Mouse (Mus musculus): ENCODE measurements at regions not wholly inside any gene's neighbourhood (a gene's known extent, or its start where the extent isn't known, plus 50 kb on each side); places are given as distances from the start of the nearest gene placed in this dataset.
A peak's percentile ranks its signal among the peaks of the same experiment; 100 is the strongest.

GRCm38 (mm10) chrX:47726285-47726684, 166.5 kb downstream of the Smarca1 start:
- H3K4me3 ChIP-seq: no peak overlapping the region
- no peak overlapping the region for H3K9ac ChIP-seq
- no peaks in the 10 kb centered on the region for H3K36me3 ChIP-seq (replicated peaks)
- H3K27me3 ChIP-seq (replicated peaks): no peaks in the 10 kb centered on the region
- H3K9me3 ChIP-seq: no peaks in the 10 kb centered on the region
- ATAC-seq (replicated peaks): no peak
- H3K4me1 ChIP-seq: no peaks in the 10 kb centered on the region
- H3K4me2 ChIP-seq: no peak overlapping the region
- no peak overlapping the region for H3K27ac ChIP-seq
- WGBS: 86% methylated on average over 2 of the region's 2 CpGs

- Histone ChIP-seq H3K9me3 (no peaks in the 10 kb centered on the region), H3K27me3 (replicated peaks) (no peaks in the 10 kb centered on the region), H3K36me3 (replicated peaks) (no peaks in the 10 kb centered on the region), H3K4me3 (no peak overlapping the region), H3K9ac (no peak overlapping the region), H3K4me1 (no peaks in the 10 kb centered on the region), H3K27ac (no peak overlapping the region), H3K4me2 (no peak overlapping the region)
- no peak for ATAC-seq (replicated peaks)
Observed at GRCm38 (mm10) chrX:47703080-47703479, 189.7 kb downstream of the Smarca1 start.

DNA sequence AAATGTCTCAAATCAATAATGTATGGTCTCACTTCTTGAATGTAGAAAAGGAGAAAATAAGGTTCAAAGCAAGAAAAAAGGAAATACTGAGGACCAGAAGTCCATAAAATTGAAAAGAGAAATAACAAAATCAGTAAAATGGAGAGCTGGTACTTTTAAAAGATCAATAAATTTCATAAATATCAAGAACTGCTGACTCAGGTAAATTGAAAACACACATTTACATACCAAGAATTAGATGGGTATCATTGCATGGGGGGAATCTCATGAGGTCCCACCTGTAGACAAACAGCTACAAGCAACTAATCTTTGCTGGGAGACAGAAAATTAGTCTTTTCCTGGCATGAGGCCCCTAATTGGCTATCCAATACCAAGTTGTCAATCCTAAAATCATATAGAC, 224.0 kb downstream of the Smarca1 start:
- H3K36me3 ChIP-seq (replicated peaks): no peaks in the 10 kb centered on the region
- no peaks in the 10 kb centered on the region for H3K4me1 ChIP-seq
- no peak overlapping the region for H3K9ac ChIP-seq
- H3K4me2 ChIP-seq: no peak overlapping the region
- no peak overlapping the region for H3K27ac ChIP-seq
- no peaks in the 10 kb centered on the region for H3K9me3 ChIP-seq
- no peak for ATAC-seq (replicated peaks)
- no peak overlapping the region for H3K4me3 ChIP-seq
- no peaks in the 10 kb centered on the region for H3K27me3 ChIP-seq (replicated peaks)

DNA sequence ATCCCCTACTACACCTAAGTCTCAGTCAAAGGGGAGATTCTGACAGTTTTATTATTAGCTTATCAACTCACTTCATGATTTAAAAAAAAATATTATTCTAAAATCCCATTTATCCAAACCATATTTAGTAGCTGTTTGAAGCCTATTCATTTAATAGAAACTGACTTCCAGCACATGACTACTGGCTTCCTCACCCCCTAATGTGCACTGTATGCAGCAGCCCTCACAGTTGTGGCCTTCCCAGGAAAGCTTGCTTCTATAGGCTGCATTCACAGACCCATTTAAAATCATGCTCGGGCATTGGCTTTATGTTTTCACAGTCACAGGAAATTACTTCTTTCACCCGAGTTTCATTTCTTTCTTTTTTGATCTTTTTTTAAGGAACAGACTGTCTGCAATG, 246.3 kb downstream of the Smarca1 start:
- H3K9me3 ChIP-seq: no peaks in the 10 kb centered on the region
- H3K4me2 ChIP-seq: no peak overlapping the region
- no peaks in the 10 kb centered on the region for H3K4me1 ChIP-seq
- no peak overlapping the region for H3K27ac ChIP-seq
- H3K27me3 ChIP-seq (replicated peaks): no peaks in the 10 kb centered on the region
- no peaks in the 10 kb centered on the region for H3K36me3 ChIP-seq (replicated peaks)
- ATAC-seq (replicated peaks): 0 out of 2 replicates have a peak, but pooled peaks have one; percentile 56
- WGBS: 30% methylated on average over 2 of the region's 2 CpGs
- no peak overlapping the region for H3K9ac ChIP-seq
- no peak overlapping the region for H3K4me3 ChIP-seq

GRCm38 (mm10) chrX:47641191-47641590, 251.6 kb downstream of the Smarca1 start:
- Histone ChIP-seq H3K4me3 (no peak overlapping the region), H3K27ac (no peak overlapping the region), H3K4me2 (no peak overlapping the region), H3K9me3 (no peaks in the 10 kb centered on the region), H3K4me1 (no peaks in the 10 kb centered on the region), H3K9ac (no peak overlapping the region), H3K27me3 (replicated peaks) (no peaks in the 10 kb centered on the region), H3K36me3 (replicated peaks) (no peaks in the 10 kb centered on the region)
- 32% methylated on average over 2 of the region's 2 CpGs for WGBS
- ATAC-seq (replicated peaks): no peak

GRCm38 (mm10) chrX:47638831-47639316, 253.9 kb downstream of the Smarca1 start:
- Histone ChIP-seq H3K27me3 (replicated peaks) (no peaks in the 10 kb centered on the region), H3K9ac (no peak overlapping the region), H3K36me3 (replicated peaks) (no peaks in the 10 kb centered on the region), H3K4me2 (no peak overlapping the region), H3K4me1 (no peaks in the 10 kb centered on the region), H3K9me3 (no peaks in the 10 kb centered on the region), H3K4me3 (no peak overlapping the region), H3K27ac (no peak overlapping the region)
- ATAC-seq (replicated peaks): no peak
- 73% methylated on average over 1 of the region's 1 CpGs for WGBS

GRCm38 (mm10) chrX:47622881-47623613, 269.7 kb downstream of the Smarca1 start:
- no peak overlapping the region for H3K27ac ChIP-seq
- no peak overlapping the region for H3K4me2 ChIP-seq
- WGBS: 88% methylated on average over 4 of the region's 4 CpGs
- H3K9me3 ChIP-seq: no peaks in the 10 kb centered on the region
- H3K4me1 ChIP-seq: no peaks in the 10 kb centered on the region
- ATAC-seq (replicated peaks): no peak
- no peak overlapping the region for H3K4me3 ChIP-seq
- no peak overlapping the region for H3K9ac ChIP-seq
- no peaks in the 10 kb centered on the region for H3K27me3 ChIP-seq (replicated peaks)
- no peaks in the 10 kb centered on the region for H3K36me3 ChIP-seq (replicated peaks)

DNA sequence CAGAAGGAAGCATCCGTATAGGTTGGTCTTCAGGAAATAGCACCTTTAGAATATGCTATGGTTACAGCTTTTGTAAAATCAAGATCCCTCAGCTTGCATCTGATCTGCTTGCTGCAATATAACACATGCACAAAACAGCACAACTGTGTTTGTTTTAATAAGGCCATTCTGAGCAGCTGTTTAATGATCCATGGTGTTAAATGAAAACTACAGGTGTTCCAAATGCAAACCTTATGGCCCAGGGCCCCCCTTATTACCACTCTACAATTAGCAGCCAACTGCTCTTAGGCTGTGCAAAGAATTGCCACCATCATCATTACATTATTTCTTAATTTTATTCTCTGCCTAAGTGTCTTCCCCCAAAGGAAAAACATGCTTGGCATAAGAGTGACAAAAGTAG, 280.4 kb downstream of the Smarca1 start:
- WGBS: 83% methylated on average over 1 of the region's 1 CpGs
- Histone ChIP-seq H3K27ac (no peak overlapping the region), H3K9me3 (no peaks in the 10 kb centered on the region), H3K9ac (no peak overlapping the region), H3K4me1 (no peaks in the 10 kb centered on the region), H3K36me3 (replicated peaks) (no peaks in the 10 kb centered on the region), H3K4me2 (no peak overlapping the region), H3K4me3 (no peak overlapping the region), H3K27me3 (replicated peaks) (no peaks in the 10 kb centered on the region)
- ATAC-seq (replicated peaks): no peak

Measured in midbrain, embryonic 15.5 days (tissue).